Mouse (Mus musculus): ENCODE data around the gene Gm38100. TPM values are rescaled to one million over a fixed set of nuclear protein-coding genes. Genes with fewer than 3 reads are reported as not detected.

Gene Gm38100
- polyA plus RNA-seq, 1 experiment: not detected

- TF ChIP-seq POLR2A (IDR thresholded peaks at IDR 0.05; ENCODE audit: extremely low read depth, insufficient read depth, low read length) (no peak), CTCF (IDR thresholded peaks at IDR 0.05; ENCODE audit: extremely low read depth, insufficient read depth, low read length) (no peak)
- no peak overlapping the region for H3K27ac ChIP-seq (ENCODE audit: insufficient read depth, low read length)
- no peaks in the 10 kb centered on the region for H3K4me1 ChIP-seq (ENCODE audit: control insufficient read depth, insufficient read depth, low read length)
- no peak overlapping the region for H3K4me3 ChIP-seq (ENCODE audit: insufficient read depth, low read length)
Observed at GRCm38 (mm10) chr1:175950851-175951250, 30.7 kb downstream of the Gm38100 start.

- Histone ChIP-seq H3K4me1 (ENCODE audit: control insufficient read depth, insufficient read depth, low read length) (no peaks in the 10 kb centered on the region), H3K4me3 (ENCODE audit: insufficient read depth, low read length) (no peak overlapping the region), H3K27ac (ENCODE audit: insufficient read depth, low read length) (no peak overlapping the region)
- TF ChIP-seq CTCF (IDR thresholded peaks at IDR 0.05; ENCODE audit: extremely low read depth, insufficient read depth, low read length) (no peak), POLR2A (IDR thresholded peaks at IDR 0.05; ENCODE audit: extremely low read depth, insufficient read depth, low read length) (no peak)
Observed at GRCm38 (mm10) chr1:175961786-175962185, 41.7 kb downstream of the Gm38100 start.

- Histone ChIP-seq H3K4me3 (ENCODE audit: insufficient read depth, low read length) (no peak overlapping the region), H3K27ac (ENCODE audit: insufficient read depth, low read length) (no peak overlapping the region), H3K4me1 (ENCODE audit: control insufficient read depth, insufficient read depth, low read length) (no peaks in the 10 kb centered on the region; the same call in 1 of the 2 replicates)
- no peak for TF ChIP-seq POLR2A (IDR thresholded peaks at IDR 0.05; ENCODE audit: extremely low read depth, insufficient read depth, low read length)
- no peak for TF ChIP-seq CTCF (IDR thresholded peaks at IDR 0.05; ENCODE audit: extremely low read depth, insufficient read depth, low read length)
Observed at GRCm38 (mm10) chr1:175967004-175967745, 47.0 kb downstream of the Gm38100 start.

GRCm38 (mm10) chr1:175970710-175971109, 50.6 kb downstream of the Gm38100 start:
- no peaks in the 10 kb centered on the region; the same call in 1 of the 2 replicates for H3K4me1 ChIP-seq (ENCODE audit: control insufficient read depth, insufficient read depth, low read length)
- no peak overlapping the region for H3K4me3 ChIP-seq (ENCODE audit: insufficient read depth, low read length)
- H3K27ac ChIP-seq (ENCODE audit: insufficient read depth, low read length): no peak overlapping the region
- TF ChIP-seq CTCF (IDR thresholded peaks at IDR 0.05; ENCODE audit: extremely low read depth, insufficient read depth, low read length) (no peak), POLR2A (IDR thresholded peaks at IDR 0.05; ENCODE audit: extremely low read depth, insufficient read depth, low read length) (no peak)

Other genes starting within 250 kb of the Gm38100 start
- gene Opn3, start 227.6 kb upstream of the Gm38100 start, polyA plus RNA-seq (2012; rRNA removed): 3.8 and 4.2 TPM in 2 replicates
- gene Chml, start 227.4 kb upstream of the Gm38100 start, polyA plus RNA-seq (2012; rRNA removed): 3.4 and 3.5 TPM in 2 replicates
- 0.02 TPM in 1 of 2 replicates, not detected in the other for gene Wdr64, start 221.7 kb upstream of the Gm38100 start, polyA plus RNA-seq (2012; rRNA removed)
- gene Exo1, start 39.7 kb upstream of the Gm38100 start, polyA plus RNA-seq (2012; rRNA removed): 0.28 and 0.61 TPM in 2 replicates
- gene Rbm8a2, start 58.8 kb downstream of the Gm38100 start, polyA plus RNA-seq (2012; rRNA removed): 0.09 and 0.19 TPM in 2 replicates

Data from cortical plate, adult 2 months (tissue).